Mouse (Mus musculus): ENCODE data around the gene Kifap3. TPM values are rescaled to one million over a fixed set of nuclear protein-coding genes. Genes with fewer than 3 reads are reported as not detected.
A peak's percentile ranks its signal among the peaks of the same experiment; 100 is the strongest.

Kifap3 gene
- total RNA-seq, 2 experiments from 2014 or later: 18.4 to 22.7 TPM

DNA sequence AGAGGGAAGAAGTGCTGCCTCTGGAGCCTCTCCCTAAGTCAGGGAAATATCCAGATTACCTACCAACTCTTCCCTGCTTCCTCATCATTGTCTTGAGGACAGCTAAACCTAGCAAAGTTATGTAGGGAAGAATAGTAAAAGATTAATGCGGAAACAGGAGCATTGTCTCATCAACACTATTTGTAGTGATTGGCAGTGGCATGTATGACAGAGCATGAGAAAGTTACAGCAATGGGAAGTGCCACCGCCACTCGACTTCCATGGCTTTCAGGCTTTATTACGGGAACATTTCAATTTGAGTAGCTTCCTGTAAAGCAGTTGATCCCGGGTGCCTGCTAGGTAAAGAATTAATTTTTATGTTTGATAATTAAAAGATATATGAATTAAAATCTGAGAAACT is 113.9 kb downstream of the Kifap3 start:
- DNase-seq (ENCODE audit: low spot score): no peak
- intact Hi-C loops (cut with DNase I): no loop called here

DNA sequence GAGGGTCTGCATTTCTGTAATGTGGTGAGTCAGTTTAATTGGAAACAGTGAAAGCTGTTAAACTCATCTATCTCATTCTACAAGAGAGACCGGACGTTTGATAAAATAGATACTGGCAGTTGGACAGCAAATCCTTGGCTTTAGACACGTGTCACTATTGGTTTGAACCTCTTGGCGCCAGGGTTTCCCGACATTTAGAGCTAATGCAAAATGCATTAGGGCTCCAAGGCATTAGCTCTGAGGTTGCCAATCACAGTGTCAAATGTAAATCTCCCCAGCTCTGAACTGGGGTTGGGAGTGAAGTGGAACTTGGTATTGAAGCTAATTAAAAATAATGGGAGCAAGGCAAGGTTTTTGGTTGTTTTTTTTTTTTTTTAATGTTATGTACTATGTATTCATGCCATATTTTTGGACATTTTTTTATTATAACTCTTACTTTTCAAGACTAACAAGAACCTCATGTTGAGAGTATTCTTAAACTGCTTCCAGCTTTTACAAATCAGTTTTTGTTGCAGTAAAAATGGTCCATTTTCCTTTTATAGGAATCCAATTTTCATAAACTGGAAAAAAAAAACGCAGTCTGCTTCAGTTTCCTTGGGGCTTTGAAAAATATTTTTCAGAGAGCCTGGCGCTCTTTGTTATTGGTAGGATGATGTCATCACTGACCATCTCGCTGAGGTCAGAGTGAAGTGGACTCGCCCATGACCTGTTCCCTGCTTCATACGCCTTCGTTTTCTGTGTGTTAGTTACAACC is 114.6 kb downstream of the Kifap3 start:
- intact Hi-C loops (cut with DNase I): no loop called here
- DNase-seq (ENCODE audit: low spot score): no peak

DNA sequence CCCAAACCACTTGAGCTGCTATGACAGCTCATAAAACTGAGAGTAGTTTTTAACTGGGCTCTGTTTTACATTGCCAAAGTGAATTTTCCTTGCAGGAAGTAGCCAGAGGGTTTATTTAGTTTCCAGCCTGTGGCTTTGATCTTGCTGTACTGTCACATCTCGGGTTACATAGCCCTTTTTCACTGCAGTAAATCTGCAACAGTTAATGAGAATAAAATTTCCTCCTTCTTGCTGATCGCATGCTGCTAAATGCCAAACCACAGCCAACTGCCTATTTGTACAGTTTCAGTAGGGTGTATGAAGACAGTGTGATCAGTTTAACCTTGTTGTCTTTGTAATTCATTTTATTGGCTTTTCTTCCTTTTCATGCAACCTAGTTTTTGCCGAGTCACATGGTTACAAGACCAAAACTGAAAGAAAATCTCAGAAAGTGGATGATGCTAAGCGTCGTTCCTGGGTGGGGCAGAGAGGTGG is 118.9 kb downstream of the Kifap3 start:
- intact Hi-C loops (cut with DNase I): no loop called here
- DNase-seq (ENCODE audit: low spot score): no peak

DNA sequence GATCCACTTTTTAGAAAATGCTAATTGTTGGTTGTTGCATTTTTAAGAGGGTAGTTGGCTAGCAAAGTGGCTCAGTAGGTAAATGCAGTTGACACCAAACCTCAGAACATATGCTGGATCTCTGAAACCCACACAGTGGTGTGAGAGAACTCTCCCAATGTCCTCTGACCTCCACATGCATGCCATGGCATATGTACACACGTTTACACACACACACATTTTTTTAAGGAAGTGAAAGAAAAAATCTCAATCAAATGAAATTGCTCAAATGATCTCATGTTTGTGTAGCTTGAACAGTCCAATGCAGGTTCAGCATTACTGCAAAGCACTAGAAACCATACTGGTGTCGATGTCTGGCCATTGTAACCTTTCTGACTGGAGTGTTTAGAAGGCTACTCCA is 120.2 kb downstream of the Kifap3 start:
- intact Hi-C loops (cut with DNase I): no loop called here
- DNase-seq (ENCODE audit: low spot score): no peak

DNA sequence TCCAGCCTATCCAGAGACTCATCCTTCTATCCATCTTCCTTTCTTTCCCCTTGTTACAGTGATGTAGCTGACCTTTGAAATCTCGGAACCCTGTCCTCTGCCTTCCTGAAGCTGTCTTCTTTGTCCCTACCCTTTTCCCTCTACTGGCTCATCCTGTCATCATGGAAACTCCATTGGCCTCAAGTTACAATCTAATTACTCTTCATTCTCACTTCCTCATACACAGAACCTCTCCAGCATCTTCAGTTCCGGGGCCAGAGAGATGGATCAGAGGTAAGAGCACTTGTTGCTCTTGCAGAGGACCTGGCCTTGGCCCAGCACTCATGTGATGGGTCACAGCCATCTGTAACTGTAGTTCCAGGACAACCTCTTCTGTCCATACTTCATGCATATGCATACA is 120.8 kb downstream of the Kifap3 start:
- intact Hi-C loops (cut with DNase I): no loop called here
- DNase-seq (ENCODE audit: low spot score): no peak

DNA sequence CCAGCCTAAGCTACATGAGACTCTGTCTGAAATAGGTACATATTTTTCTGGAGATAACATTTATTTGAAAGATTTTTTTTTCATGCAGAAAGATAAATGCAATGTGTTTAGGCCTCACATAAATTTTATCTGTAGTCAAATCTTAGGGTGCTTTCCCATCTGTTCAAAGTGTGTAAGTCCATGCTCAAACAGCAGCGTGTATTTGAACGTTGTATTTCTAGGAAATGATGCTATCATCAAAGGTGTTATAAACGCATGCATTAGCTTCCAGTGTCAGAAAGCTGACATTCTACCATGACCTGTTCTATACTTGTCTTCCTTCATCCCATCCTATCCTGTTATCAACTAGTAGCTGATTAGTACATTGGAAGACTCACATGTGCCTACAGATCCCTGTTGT is 124.0 kb downstream of the Kifap3 start:
- no peak for DNase-seq (ENCODE audit: low spot score)
- intact Hi-C loops (cut with DNase I): no loop called here

DNA sequence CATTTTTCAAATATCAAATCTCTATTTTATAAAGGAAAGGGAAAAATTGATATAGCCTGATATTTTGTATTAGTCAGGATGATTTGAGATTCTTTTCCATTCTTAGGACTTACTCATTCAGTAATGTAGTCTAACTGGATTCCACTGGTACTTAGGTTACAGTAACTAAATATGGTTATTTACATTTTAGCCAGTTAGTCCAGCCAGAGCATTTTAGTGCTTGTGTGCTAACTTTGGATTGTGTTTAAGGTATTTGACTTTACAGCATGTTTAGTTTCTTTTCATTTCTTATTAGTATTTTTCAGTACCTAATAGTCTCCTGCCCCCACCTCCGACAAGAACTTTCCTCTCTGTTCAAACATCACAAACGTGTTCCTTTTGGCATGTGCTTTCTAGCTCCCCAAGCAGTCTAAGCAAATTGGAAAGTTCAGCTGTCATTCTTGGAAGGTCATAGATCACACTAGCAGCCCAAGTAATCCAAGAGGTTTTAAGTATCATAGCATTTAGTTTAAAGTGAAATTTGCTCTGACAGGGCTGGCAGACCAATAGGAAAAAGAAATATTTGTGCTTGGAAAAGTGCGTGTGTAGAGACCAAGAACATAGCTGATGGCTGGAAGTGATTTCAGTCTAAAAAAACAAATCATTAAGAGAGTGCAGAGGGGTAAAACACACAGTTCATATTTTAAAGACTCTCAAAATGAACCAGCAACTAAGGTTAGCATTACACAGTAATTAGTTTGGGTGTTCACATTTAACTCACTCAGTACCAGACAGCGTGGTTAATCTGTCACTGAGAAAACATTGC is 127.8 kb downstream of the Kifap3 start:
- intact Hi-C loops (cut with DNase I): no loop called here
- DNase-seq (ENCODE audit: low spot score): no peak

DNA sequence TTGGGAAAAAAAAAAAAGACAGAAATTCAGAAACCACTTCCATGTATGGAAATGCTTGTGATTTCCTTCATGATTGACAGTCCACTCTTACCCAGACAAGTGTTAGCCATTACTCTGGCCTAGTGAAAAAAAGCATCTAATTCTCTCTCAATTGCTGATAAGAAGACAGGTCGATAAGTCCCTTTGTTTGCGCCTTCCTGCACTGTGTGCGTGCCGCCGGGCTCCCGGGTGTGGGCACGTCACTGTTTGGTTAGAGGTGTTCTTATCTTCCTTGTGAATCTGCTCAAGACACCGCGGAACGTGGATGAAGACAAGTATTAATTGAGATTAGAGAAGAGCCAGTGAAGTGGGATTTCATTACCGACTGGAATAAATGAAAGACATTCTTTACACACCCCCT is 129.0 kb downstream of the Kifap3 start:
- intact Hi-C loops (cut with DNase I): loop anchor here (2.0 kb wide), 1 partner anchor 758 kb away; no protein-coding TSS in a partner anchor
- DNase-seq (ENCODE audit: low spot score): no peak

DNA sequence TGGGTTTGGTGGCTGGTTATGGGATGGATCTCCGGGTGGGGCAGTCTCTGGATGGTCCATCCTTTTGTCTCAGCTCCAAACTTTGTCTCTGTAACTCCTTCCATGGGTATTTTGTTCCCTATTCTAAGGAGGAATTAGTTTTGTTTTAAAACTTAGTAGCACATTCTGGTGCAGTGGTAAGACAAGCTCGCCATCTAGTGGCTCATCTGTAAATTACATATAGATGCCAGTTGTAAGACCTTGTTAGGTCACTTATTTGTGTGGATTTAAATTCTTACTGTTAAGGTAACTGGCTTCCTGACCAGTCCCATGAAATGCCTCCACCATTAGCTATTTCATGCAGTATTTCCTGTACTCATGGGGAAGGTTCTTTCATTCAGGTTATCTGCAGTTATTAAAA is 131.0 kb downstream of the Kifap3 start:
- DNase-seq (ENCODE audit: low spot score): no peak
- intact Hi-C loops (cut with DNase I): no loop called here

DNA sequence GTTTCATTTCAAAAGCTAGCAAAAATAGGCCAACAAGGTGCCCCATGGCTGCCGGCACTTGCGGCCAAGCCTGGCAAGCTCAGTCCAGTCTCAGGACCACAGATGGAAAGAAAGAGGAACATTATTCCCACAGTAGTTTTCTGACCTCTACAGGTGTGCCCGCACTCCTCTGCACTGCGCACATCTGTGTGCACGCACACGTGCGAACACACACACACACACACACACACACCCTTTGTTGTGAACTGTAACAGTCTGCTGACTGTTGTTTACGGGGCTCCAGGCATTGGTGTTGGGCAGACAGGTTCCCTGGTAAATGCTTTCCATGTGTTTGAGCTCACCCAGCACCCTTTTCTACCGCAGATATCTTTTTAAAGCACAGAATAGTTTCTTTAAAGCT is 131.4 kb downstream of the Kifap3 start:
- no peak for DNase-seq (ENCODE audit: low spot score)
- intact Hi-C loops (cut with DNase I): no loop called here

DNA sequence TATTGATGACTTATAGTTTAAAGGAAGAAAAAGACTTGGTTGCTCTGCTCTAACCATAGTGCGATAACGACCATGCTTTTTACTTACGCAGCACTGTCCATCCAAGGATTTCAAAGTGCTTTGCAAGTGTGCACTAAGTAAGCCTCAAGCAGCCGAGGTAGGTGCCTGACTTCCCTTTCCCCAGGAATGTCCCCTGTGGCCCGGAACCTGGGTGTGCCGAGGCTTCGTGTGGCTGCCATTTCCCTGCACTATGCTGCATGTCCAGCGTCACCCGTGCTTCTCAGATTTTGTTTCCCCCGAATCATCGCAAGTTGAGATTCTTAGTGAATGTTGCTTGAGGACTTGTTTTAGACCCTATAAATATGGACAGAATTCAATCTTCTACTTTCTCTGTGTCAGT is 132.6 kb downstream of the Kifap3 start:
- DNase-seq (ENCODE audit: low spot score): no peak
- intact Hi-C loops (cut with DNase I): no loop called here

DNA sequence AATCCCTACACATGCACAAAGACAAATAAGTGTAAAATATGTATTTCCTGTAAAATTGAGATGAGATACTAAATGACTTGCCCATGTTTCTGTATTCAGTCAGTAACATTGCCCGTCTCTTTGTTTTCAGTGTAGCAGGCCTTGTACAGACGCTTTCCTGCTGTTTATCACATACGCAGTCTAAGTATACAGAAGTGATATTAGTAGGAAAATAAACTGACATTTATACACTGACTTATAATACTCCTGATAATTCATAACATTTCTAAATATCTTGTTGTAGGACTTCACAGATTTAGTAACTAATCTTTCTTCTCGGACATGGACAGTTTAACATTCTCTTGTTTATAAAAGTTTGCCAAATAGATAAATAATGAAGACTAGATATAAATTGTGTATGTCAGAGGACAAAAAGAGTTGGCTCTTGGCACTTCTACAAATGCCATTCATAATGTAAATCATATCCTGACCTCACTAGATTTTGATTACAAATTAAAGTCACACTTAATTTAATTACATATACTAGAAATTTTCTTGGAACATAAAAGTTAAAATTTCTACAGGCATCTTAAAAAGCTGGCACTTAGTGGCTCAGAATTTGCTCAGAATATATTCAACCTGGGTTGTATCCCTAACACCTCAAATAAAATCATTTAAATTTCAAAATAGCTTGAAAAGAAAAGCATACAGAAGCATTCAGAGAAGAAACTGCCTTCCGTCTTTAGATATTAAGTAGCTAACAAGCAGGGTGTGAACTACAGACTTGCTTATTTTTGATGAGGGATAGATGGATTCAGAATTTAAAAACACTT is 138.2 kb downstream of the Kifap3 start:
- intact Hi-C loops (cut with DNase I): no loop called here
- no peak for DNase-seq (ENCODE audit: low spot score)

DNA sequence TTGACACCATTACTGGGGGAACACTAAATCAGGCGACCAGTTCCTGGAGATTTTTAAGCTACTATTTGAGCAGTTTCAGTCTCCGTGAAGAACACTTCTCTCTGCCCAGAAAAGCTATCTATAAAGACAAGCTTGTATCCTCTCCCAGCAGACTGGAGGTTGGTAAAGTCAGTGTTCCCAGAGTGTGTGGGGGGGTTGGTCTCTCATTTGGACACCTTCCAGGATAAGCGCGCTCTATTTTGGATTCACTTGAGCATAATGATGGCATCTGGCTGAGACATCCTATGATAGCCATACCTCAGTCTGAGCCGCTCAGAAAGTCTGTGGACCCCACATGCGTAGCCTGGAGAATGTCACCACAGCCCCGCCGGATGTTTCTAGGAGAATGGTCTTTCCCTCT is 144.7 kb downstream of the Kifap3 start:
- intact Hi-C loops (cut with DNase I): loop anchor here (10.0 kb wide), 2 partner anchors 149 to 1379 kb away; partner anchors contain the start of genes Kifap3 and Mettl13
- no peak for DNase-seq (ENCODE audit: low spot score)

DNA sequence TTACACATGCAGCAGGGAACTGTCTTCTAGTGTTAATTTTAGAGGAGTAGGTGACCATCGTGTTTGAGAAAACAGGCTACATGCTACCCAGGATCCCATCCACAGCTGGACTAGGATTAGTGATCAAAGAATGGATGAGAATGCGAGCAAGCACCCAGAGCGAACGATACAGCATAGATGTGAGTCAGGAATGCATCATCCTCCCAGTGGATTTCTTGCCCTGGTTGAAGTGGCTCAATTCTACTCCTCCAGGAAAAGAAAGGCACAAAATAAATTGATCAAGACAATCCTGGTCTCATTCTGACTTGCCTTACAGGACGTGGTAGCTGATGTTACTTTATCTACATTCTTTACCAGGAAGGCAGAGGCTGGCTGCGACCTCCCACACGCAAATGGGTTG is 149.5 kb downstream of the Kifap3 start, which contains the start of gene Scyl3:
Gene Scyl3, plus strand, starts transcription at position 255 of the 400 bp plus-strand sequence.
- no peak for DNase-seq (ENCODE audit: low spot score)
- intact Hi-C loops (cut with DNase I): loop anchor here (10.0 kb wide), 2 partner anchors 154 to 1384 kb away; partner anchors contain the start of genes Kifap3 and Mettl13

DNA sequence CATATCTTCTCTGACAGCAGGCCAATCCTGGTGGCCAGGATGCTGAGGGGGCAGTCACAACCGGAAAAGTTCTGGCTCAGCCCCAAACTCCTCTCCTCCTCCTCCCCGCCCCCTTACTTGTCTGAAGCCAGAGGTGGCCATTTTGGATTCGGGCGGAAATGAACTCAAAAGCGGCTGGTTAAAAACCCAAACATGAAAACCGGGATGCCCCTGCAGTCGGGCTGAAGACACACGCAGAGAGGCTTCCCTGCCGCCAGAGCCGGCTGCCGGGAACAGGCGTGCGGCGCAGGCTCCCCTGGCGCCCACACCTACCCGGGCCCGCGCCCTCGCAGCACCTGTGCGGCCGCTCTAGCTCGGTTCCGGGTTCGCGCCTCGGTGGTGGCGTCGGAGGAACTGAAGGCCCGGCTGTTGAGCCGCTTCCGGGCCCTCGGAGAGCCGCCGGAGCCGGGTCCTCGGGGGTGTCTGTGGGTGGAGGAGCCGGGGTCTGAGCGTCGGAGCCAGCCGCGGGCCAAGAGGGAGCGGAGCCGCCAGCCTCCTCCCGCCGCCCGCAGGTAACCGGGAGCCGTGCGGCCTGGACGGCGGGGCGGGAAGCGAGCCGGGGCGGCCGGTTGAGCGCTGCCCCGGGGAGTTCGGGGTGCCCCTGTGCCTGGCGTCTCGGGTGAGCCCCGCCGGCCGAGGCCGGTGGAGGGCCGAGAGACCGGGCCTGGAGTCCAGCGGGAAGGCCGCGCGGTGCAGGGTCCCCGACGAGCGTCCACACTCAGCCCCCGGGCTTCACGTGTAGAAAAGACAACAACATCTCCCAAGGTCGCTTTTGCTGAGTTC is 150.5 kb downstream of the Kifap3 start:
- peak; percentile 74 for DNase-seq (ENCODE audit: low spot score)
- intact Hi-C loops (cut with DNase I): loop anchor here (5.0 to 10.0 kb wide), 3 partner anchors 62 to 1385 kb away; partner anchors contain the start of genes BC055324, Kifap3, Mettl13 and Mettl18

DNA sequence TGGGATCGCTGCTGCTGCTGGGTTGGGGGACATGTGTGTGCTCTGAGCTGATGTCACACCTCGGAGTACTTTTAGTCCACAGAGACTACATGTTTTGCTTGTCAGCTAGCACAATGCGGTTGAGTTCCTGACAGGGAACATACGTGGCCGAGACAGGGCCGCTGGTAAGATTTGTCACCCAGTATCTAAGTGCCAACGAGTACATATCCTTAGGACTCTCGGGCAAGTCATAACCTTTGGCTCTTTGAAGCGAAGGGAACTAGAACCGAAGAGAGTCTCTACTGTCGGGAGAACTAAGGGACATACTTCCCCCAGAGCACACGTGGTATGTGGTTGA is 151.0 kb downstream of the Kifap3 start:
- intact Hi-C loops (cut with DNase I): loop anchor here (5.0 kb wide), 1 partner anchor 62 kb away; the partner anchor contains the start of genes BC055324 and Mettl18
- DNase-seq (ENCODE audit: low spot score): no peak

DNA sequence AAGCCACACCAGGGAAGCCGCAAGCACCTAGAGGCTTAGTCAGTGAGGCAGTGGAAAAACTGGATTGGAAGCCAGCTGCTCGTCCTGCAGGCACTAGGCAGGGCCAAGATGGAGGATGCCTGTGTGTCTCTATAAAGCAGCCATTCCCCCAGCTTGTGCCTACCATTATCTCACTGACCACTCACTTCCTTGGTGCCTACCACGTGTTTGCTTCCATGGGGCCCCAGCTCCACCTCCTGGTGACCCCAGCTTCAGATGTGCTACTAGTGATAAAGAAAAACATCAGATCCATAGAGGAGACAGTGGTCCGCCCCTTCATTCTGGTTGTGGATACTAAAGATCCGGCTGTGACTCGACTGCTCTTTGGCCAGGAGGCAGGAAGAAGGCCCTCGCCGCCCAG is 152.4 kb downstream of the Kifap3 start:
- no peak for DNase-seq (ENCODE audit: low spot score)
- intact Hi-C loops (cut with DNase I): loop anchor here (5.0 kb wide), 1 partner anchor 60 kb away; the partner anchor contains the start of genes BC055324 and Mettl18

DNA sequence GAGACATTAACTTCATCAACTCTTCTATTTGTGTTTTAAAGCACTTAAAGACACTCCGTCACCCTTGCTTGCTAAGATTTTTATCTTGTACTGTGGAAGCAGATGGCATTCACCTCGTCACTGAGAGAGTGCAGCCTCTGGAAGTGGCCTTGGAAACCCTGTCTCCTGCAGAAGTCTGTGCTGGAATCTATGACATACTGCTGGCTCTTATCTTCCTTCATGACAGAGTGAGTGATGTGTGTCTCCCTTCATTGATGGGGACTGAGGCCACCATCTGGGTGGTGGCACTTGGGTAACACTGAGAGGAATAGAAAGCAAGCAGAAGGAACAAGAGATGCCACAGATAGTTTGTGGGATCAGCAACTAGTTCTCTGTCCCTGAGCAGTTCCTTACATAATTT is 155.2 kb downstream of the Kifap3 start:
- no peak for DNase-seq (ENCODE audit: low spot score)
- intact Hi-C loops (cut with DNase I): loop anchor here (5.0 kb wide), 1 partner anchor 58 kb away; the partner anchor contains the start of genes BC055324 and Mettl18

DNA sequence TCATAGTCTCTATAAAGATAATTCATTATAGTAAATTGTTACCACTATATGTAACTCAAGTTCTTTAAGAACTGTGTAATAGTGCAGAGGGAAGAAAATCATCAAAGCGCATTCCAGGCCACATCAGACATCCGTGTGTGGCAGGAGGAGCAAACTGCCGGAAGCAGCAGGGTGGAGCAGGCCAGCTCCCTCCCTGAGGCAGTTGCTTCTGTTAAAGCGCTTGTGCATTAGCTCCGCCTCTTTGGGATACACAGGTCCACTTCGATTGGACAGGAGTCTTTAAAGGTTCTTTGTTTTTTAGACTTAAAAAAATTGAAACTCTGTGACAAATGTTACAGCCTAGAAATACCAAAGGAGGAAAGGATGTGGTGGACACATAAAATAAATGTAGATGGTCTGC is 162.7 kb downstream of the Kifap3 start:
- intact Hi-C loops (cut with DNase I): no loop called here
- no peak for DNase-seq (ENCODE audit: low spot score)
